Mouse (Mus musculus) forebrain, embryonic 13.5 days (tissue): Measurements from ENCODE around the gene Eef1g. TPM values are rescaled to one million over a fixed set of nuclear protein-coding genes. Genes with fewer than 3 reads are reported as not detected.

Source experiments
- ATAC-seq: fragments of 200-750 bp; cut with Nextera tagmentation; 2 replicates; pipeline ENCODE4 v1.8.0; 2017
- H3K27ac ChIP-seq: fragments of 300-500 bp; sonication (generic); 2 replicates; pipeline ENCODE4 v1.5.1; 2015; ENCODE audit warnings: inconsistent platforms, mild to moderate bottlenecking, moderate library complexity
- H3K27me3 ChIP-seq: fragments of 300-500 bp; sonication (generic); 2 replicates; pipeline ENCODE4 v1.6.1; 2015; ENCODE audit warnings: mild to moderate bottlenecking, inconsistent platforms
- H3K36me3 ChIP-seq: fragments of 300-500 bp; sonication (generic); 2 replicates; pipeline ENCODE4 v1.6.1; 2015; ENCODE audit warnings: mild to moderate bottlenecking, inconsistent platforms; ENCODE audit not compliant: poor library complexity, severe bottlenecking
- H3K4me1 ChIP-seq: fragments of 300-500 bp; sonication (generic); 2 replicates; pipeline ENCODE4 v1.6.1; 2015; ENCODE audit warnings: inconsistent platforms
- H3K4me2 ChIP-seq: fragments of 300-500 bp; sonication (generic); 2 replicates; pipeline ENCODE4 v1.6.1; 2015; ENCODE audit warnings: inconsistent platforms, mild to moderate bottlenecking, moderate library complexity
- H3K4me3 ChIP-seq: fragments of 300-500 bp; sonication (generic); 2 replicates; pipeline ENCODE4 v1.5.1; 2015; ENCODE audit warnings: mild to moderate bottlenecking, inconsistent platforms
- H3K9ac ChIP-seq: fragments of 300-500 bp; sonication (generic); 2 replicates; pipeline ENCODE4 v1.6.1; 2015; ENCODE audit warnings: mild to moderate bottlenecking, inconsistent platforms
- H3K9me3 ChIP-seq: fragments of 300-500 bp; sonication (generic); replicated peaks from 2 replicates; pipeline ENCODE4 v1.6.1; 2016; ENCODE audit warnings: inconsistent platforms
- WGBS: fragments of 180-500 bp; shearing (Covaris S2); methylation state at CpG from one replicate; pipeline ENCODE4 v1.1.7; 2015; 5-methylcytosine and 5-hydroxymethylcytosine counted together
- polyA plus RNA-seq: library from polyadenylated mRNA; unstranded; fragments of >200 nt; fragmentation: Nextera tagmentation; extraction: Ambion mirVana; gene quantifications from 2 replicates; pipeline ENCODE4 v1.2.1, GENCODE M21; 2015

Eef1g gene
- polyA plus RNA-seq, 1 experiment from 2014 or later, result 373 TPM

DNA sequence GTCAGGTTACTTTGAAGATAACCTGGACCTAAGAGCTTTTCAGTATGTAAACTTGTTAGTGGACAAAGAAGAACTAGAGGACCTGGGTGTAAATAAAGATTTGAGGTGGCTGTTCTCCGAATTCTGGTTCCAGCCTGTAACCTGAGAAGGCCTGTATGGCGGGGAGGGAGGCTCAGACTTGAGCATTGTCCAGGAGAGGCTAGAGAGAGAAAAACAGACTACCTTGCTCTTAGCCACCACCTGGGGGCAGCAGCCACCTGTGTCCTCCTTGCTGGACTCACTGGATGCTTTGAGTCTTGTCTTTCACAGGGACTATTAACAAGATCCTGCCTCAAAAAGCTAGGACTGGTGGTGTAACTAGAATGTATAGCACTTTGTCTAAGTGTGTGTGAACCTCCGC lies 9.7 kb downstream of the Eef1g start:
- Histone ChIP-seq H3K36me3 (peaks cover 93% of the 10 kb centered on the region), H3K27ac (no peak overlapping the region), H3K9me3 (no peaks in the 10 kb centered on the region), H3K9ac (no peak overlapping the region), H3K4me1 (peaks cover 11% of the 10 kb centered on the region), H3K4me2 (no peak overlapping the region), H3K27me3 (no peaks in the 10 kb centered on the region), H3K4me3 (no peak overlapping the region)
- peak; percentile 66; the same call in 1 of the 2 replicates for ATAC-seq
- WGBS, result 39% methylated on average over 3 of the region's 3 CpGs

DNA sequence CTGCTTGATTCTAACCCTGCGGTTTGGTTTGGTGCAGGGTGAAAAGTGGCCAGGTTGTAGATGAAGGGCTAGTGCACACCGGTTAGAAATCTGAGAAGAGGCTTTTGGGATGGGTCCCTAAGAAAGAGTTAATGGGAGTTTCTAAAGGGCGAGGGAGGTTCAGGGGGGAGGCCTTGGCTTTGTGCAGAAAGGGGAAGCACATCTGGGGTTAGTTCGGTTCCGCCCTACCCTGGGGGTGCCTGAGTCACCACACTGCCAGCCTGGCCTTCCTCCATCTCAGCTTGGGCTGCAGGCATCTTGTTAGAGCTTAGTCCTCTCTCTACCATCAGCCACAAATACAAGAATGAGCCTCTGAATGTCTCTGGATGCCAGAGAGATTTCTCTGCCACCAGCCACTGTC lies 13.9 kb downstream of the Eef1g start:
- Histone ChIP-seq H3K36me3 (peaks cover 56% of the 10 kb centered on the region), H3K27me3 (no peaks in the 10 kb centered on the region), H3K9ac (no peak overlapping the region), H3K9me3 (no peaks in the 10 kb centered on the region), H3K4me3 (no peak overlapping the region), H3K4me1 (peaks cover 53% of the 10 kb centered on the region), H3K27ac (no peak overlapping the region; the same call in 1 of the 2 replicates), H3K4me2 (no peak overlapping the region)
- 47% methylated on average over 5 of the region's 5 CpGs for WGBS
- ATAC-seq, result no peak

- Histone ChIP-seq H3K4me1 (peaks cover 58% of the 10 kb centered on the region), H3K27me3 (no peaks in the 10 kb centered on the region), H3K9me3 (no peaks in the 10 kb centered on the region), H3K4me2 (no peak overlapping the region), H3K9ac (no peak overlapping the region), H3K36me3 (peaks cover 48% of the 10 kb centered on the region), H3K4me3 (no peak overlapping the region), H3K27ac (peak overlapping the region; percentile 57)
- peak; percentile 22 for ATAC-seq
- WGBS, result 71% methylated on average over 2 of the region's 2 CpGs
Measured at GRCm38 (mm10) chr19:8981450-8982168, 14.8 kb downstream of the Eef1g start.

- no peak overlapping the region for H3K27ac ChIP-seq
- H3K27me3 ChIP-seq, result 0 out of 2 replicates have a peak, but pooled peaks cover 3% of the 10 kb centered on the region
- ATAC-seq, result no peak
- peaks cover 58% of the 10 kb centered on the region for H3K4me1 ChIP-seq
- H3K4me3 ChIP-seq, result no peak overlapping the region
- no peak overlapping the region for H3K4me2 ChIP-seq
- no peaks in the 10 kb centered on the region for H3K9me3 ChIP-seq
- 61% methylated on average over 5 of the region's 5 CpGs for WGBS
- no peak overlapping the region for H3K9ac ChIP-seq
- peaks cover 39% of the 10 kb centered on the region for H3K36me3 ChIP-seq
Measured at GRCm38 (mm10) chr19:8982303-8983149, 15.7 kb downstream of the Eef1g start.

DNA sequence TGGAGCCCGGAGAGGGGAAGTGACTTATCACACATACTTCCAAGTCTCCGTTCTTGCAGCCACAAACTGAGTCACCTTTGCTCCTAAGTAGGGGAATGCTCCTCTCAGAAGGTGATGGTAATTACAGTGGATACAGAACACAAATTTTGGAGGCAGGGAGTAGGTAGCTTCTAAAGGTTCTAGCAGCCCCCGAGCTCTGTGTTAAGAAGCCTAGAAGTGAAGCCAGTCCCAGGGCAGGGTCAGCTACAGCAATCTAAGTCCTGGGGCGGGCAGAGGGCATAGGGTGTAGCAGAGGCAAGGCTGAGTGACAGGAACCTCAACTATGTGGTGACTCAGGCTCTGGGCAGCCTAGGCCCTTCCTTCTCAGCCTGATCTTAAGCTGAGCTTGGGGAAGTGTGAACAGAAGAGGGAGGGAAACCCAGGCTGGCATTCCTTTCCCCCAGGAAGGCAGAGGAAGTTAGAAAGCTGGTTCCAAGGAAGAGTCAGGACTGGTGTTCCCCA lies 16.4 kb downstream of the Eef1g start:
- H3K36me3 ChIP-seq, result peaks cover 32% of the 10 kb centered on the region
- peak overlapping the region; percentile 64 for H3K27ac ChIP-seq
- no peak overlapping the region for H3K4me2 ChIP-seq
- peaks cover 9% of the 10 kb centered on the region for H3K27me3 ChIP-seq
- H3K4me3 ChIP-seq, result no peak overlapping the region
- peak overlapping the region; percentile 34 for H3K9ac ChIP-seq
- H3K4me1 ChIP-seq, result peaks cover 63% of the 10 kb centered on the region
- WGBS, result 62% methylated on average over 4 of the region's 4 CpGs
- H3K9me3 ChIP-seq, result no peaks in the 10 kb centered on the region
- no peak for ATAC-seq

DNA sequence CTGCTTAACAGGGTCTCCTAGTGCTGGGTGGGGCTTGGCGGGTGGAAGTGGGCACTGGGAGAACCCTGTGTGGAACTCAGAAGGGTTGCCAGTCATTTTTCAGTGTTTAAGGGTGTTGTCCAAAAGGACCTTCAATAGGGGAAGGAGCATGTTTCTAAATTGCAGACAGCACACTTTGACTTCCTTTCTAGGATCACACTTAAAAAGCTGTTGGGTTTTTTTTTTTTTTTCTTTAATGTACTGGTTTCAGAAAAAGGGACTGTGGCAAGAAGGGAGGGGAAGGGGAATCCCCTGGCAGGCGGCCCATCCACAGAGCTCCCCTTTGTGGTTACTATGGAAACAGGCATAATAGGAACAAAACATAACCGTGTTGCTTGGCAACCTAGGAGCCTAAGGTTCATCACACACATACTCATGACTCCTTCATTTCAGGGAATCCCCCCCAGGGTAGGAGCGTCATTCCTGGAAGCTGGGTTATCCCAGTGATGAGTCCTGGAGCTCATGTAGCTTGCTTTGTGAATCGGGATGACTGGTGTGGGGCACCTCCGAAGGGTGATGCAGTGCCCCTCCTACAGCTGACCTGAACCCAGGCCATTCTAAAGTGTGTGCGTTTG lies 17.5 kb downstream of the Eef1g start:
- WGBS, result 7% methylated on average over 7 of the region's 7 CpGs
- ATAC-seq, result peak; percentile 76
- H3K4me3 ChIP-seq, result peak overlapping the region; percentile 6; the same call in 1 of the 2 replicates
- peak overlapping the region; percentile 51 for H3K4me2 ChIP-seq
- peaks cover 75% of the 10 kb centered on the region for H3K4me1 ChIP-seq
- peak overlapping the region; percentile 64 for H3K27ac ChIP-seq
- H3K36me3 ChIP-seq, result peaks cover 21% of the 10 kb centered on the region
- H3K9me3 ChIP-seq, result no peaks in the 10 kb centered on the region
- peaks cover 20% of the 10 kb centered on the region for H3K27me3 ChIP-seq
- H3K9ac ChIP-seq, result peak overlapping the region; percentile 34

GRCm38 (mm10) chr19:8985891-8986290 lies 19.1 kb downstream of the Eef1g start:
- peaks cover 85% of the 10 kb centered on the region for H3K4me1 ChIP-seq
- H3K9me3 ChIP-seq, result no peaks in the 10 kb centered on the region

GRCm38 (mm10) chr19:8987816-8988215 lies 21.0 kb downstream of the Eef1g start:
- Histone ChIP-seq H3K4me3 (no peak overlapping the region), H3K4me2 (no peak overlapping the region), H3K4me1 (peaks cover 72% of the 10 kb centered on the region), H3K27ac (no peak overlapping the region), H3K27me3 (peaks cover 42% of the 10 kb centered on the region), H3K9me3 (no peaks in the 10 kb centered on the region), H3K9ac (no peak overlapping the region), H3K36me3 (no peaks in the 10 kb centered on the region)
- WGBS, result 57% methylated on average over 2 of the region's 2 CpGs
- ATAC-seq, result no peak

More at GRCm38 (mm10) chr19:8985891-8986290, 19.1 kb downstream of the Eef1g start:
- Histone ChIP-seq H3K36me3 (peaks cover 5% of the 10 kb centered on the region; the same call in 1 of the 2 replicates), H3K4me3 (no peak overlapping the region), H3K27me3 (peaks cover 35% of the 10 kb centered on the region), H3K9ac (no peak overlapping the region), H3K4me2 (no peak overlapping the region), H3K27ac (no peak overlapping the region)
- WGBS, result 71% methylated on average over 5 of the region's 5 CpGs
- ATAC-seq, result no peak

DNA sequence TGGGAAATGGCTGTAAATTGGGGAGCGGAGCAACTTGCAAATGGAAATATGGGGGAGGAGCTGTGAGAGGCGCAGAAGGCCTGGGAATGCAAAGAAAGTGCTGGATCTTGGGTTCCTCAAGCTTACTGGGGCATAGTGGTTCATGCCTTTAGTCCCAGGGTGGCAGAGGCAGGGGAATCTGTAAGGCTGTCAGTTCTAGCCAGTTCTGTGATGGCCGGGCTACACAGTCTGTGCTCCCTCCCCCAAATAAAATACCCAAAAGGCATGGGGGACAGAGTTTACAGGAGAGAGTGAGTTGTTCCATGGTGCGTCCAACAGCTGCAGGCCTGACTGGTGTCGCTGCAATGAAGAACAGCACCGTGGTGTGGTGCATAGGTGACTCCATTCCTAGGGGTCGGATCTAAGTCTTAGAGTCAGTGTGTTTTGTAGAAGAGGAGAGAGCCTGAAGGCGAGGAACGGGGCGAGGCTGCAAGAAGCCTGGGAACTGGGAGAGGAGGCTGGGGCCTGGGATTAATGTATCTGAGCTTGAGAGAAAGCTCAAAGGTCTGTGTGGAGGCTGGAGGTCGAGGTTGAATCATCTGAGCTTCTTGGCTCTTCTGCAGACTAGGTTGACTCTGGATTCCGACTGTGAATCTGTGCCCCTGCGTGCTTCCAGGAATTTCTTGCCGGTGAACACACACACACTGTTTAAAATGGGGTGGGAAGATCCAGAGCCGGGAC lies 21.7 kb downstream of the Eef1g start:
- Histone ChIP-seq H3K9me3 (no peaks in the 10 kb centered on the region), H3K36me3 (no peaks in the 10 kb centered on the region), H3K4me3 (peak overlapping the region; percentile 51), H3K27me3 (peaks cover 42% of the 10 kb centered on the region), H3K4me2 (peak overlapping the region; percentile 95), H3K4me1 (peaks cover 66% of the 10 kb centered on the region), H3K9ac (peak overlapping the region; percentile 64; the same call in 1 of the 2 replicates), H3K27ac (no peak overlapping the region)
- 20% methylated on average over 15 of the region's 15 CpGs for WGBS
- ATAC-seq, result no peak

GRCm38 (mm10) chr19:8989066-8989566 lies 22.3 kb downstream of the Eef1g start, which contains the start of gene Ahnak:
Ahnak (plus strand) TSS chr19:8989284.
- H3K9ac ChIP-seq, result peak within 1 kb of the TSS; percentile 64
- ATAC-seq, result peak; percentile 19
- peaks cover 59% of the 10 kb centered on the region for H3K4me1 ChIP-seq
- WGBS, result 1% methylated on average over 41 of the region's 42 CpGs
- no peaks in the 10 kb centered on the region for H3K36me3 ChIP-seq
- peak within 1 kb of the TSS; percentile 51 for H3K4me3 ChIP-seq
- no peaks in the 10 kb centered on the region for H3K9me3 ChIP-seq
- peak within 1 kb of the TSS; percentile 95 for H3K4me2 ChIP-seq
- H3K27me3 ChIP-seq, result peaks cover 42% of the 10 kb centered on the region
- no peak within 1 kb of the TSS for H3K27ac ChIP-seq
